Mouse (Mus musculus) stomach, embryonic 16.5 days (tissue): Measurements from ENCODE around the gene Gm28047. TPM values are rescaled to one million over a fixed set of nuclear protein-coding genes. Genes with fewer than 3 reads are reported as not detected.

Source experiments
- ATAC-seq: fragments of 200-750 bp; cut with Nextera tagmentation; 2 replicates; pipeline ENCODE4 v1.8.0; 2017; ENCODE audit warnings: moderate number of reproducible peaks, moderate TSS enrichment; ENCODE audit not compliant: insufficient read depth, low FRiP score
- H3K27ac ChIP-seq: fragments of 300-500 bp; sonication (generic); 2 replicates; pipeline ENCODE4 v1.5.1; 2014; ENCODE audit warnings: low read length
- H3K27me3 ChIP-seq: fragments of 300-500 bp; sonication (generic); 2 replicates; pipeline ENCODE4 v1.6.1; 2014; ENCODE audit warnings: low read length, control low read depth, mixed read lengths; ENCODE audit not compliant: control insufficient read depth, insufficient read depth
- H3K36me3 ChIP-seq: fragments of 300-500 bp; sonication (generic); 2 replicates; pipeline ENCODE4 v1.6.1; 2014; ENCODE audit warnings: low read length; ENCODE audit not compliant: control insufficient read depth, insufficient read depth
- H3K4me1 ChIP-seq: fragments of 300-500 bp; sonication (generic); 2 replicates; pipeline ENCODE4 v1.6.1; 2014; ENCODE audit warnings: low read length, control low read depth, mixed read lengths; ENCODE audit not compliant: control insufficient read depth, insufficient read depth
- H3K4me2 ChIP-seq: fragments of 300-500 bp; sonication (generic); 2 replicates; pipeline ENCODE4 v1.6.1; 2014; ENCODE audit warnings: low read depth, low read length, mixed read lengths
- H3K4me3 ChIP-seq: fragments of 300-500 bp; sonication (generic); replicated peaks from 2 replicates; pipeline ENCODE4 v1.5.1; 2014; ENCODE audit warnings: mild to moderate bottlenecking, low read length
- H3K9ac ChIP-seq: fragments of 300-500 bp; sonication (generic); 2 replicates; pipeline ENCODE4 v1.6.1; 2014; ENCODE audit warnings: low read length
- H3K9me3 ChIP-seq: fragments of 300-500 bp; sonication (generic); replicated peaks from 2 replicates; pipeline ENCODE4 v1.6.1; 2016; ENCODE audit warnings: low read length, control low read depth; ENCODE audit not compliant: control insufficient read depth
- WGBS: fragments of 180-500 bp; shearing (Covaris S2); extraction: QIAGEN DNeasy Blood & Tissue Kit; methylation state at CpG from one replicate; pipeline ENCODE4 v1.1.7; 2014; 5-methylcytosine and 5-hydroxymethylcytosine counted together
- polyA plus RNA-seq: library from polyadenylated mRNA; unstranded; fragments of >200 nt; fragmentation: Nextera tagmentation; extraction: Ambion mirVana; gene quantifications from 2 replicates; pipeline ENCODE4 v1.2.1, GENCODE M21; 2015

The Gm28047 gene
- polyA plus RNA-seq, 1 experiment from 2014 or later, result not detected

DNA sequence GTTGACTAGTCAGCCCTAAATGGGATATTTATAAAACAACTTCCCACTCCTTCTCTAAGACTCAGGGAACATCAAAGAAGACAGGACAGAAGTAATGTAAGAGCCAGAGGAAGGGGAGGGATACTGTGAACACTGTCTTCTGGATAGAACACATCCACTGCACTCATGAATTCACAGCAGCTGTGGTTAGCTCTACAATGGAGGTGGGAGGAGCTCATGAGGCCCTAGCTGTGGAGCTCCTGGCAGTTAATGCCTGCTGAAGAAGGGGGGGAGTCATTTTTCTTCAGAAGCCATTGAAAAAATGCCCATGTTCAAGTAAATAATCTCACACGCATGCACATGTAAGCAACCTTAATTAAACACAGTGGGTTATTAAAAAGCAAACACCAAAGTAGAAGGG lies 47.9 kb downstream of the Gm28047 start:
- Histone ChIP-seq H3K27ac (no peak overlapping the region), H3K9me3 (no peaks in the 10 kb centered on the region), H3K4me1 (0 out of 2 replicates have a peak, but pooled peaks cover 3% of the 10 kb centered on the region), H3K27me3 (no peaks in the 10 kb centered on the region), H3K9ac (no peak overlapping the region), H3K4me3 (no peak overlapping the region), H3K4me2 (no peak overlapping the region), H3K36me3 (no peaks in the 10 kb centered on the region)
- ATAC-seq, result no peak
- 57% methylated on average over 1 of the region's 1 CpGs for WGBS

- 0 out of 2 replicates have a peak, but pooled peaks cover under 1% of the 10 kb centered on the region for H3K4me1 ChIP-seq
- no peaks in the 10 kb centered on the region for H3K9me3 ChIP-seq
- WGBS, result 53% methylated on average over 3 of the region's 3 CpGs
- no peak overlapping the region for H3K9ac ChIP-seq
- H3K36me3 ChIP-seq, result no peaks in the 10 kb centered on the region
- H3K4me3 ChIP-seq, result no peak overlapping the region
- H3K27me3 ChIP-seq, result no peaks in the 10 kb centered on the region
- no peak overlapping the region for H3K27ac ChIP-seq
- H3K4me2 ChIP-seq, result no peak overlapping the region
- ATAC-seq, result no peak
These were observed 52.8 kb downstream of the Gm28047 start for GRCm38 (mm10) chr15:102572081-102572480.

- no peaks in the 10 kb centered on the region for H3K27me3 ChIP-seq
- H3K9ac ChIP-seq, result no peak overlapping the region
- no peak for ATAC-seq
- no peak overlapping the region for H3K27ac ChIP-seq
- H3K36me3 ChIP-seq, result no peaks in the 10 kb centered on the region
- WGBS, result 67% methylated on average over 2 of the region's 2 CpGs
- H3K9me3 ChIP-seq, result no peaks in the 10 kb centered on the region
- H3K4me1 ChIP-seq, result no peaks in the 10 kb centered on the region
- no peak overlapping the region for H3K4me2 ChIP-seq
- H3K4me3 ChIP-seq, result no peak overlapping the region
These were observed 57.0 kb downstream of the Gm28047 start for GRCm38 (mm10) chr15:102567849-102568248.

- Histone ChIP-seq H3K4me3 (no peak overlapping the region), H3K27ac (no peak overlapping the region), H3K9me3 (no peaks in the 10 kb centered on the region), H3K9ac (no peak overlapping the region), H3K4me1 (no peaks in the 10 kb centered on the region), H3K36me3 (peaks cover 6% of the 10 kb centered on the region; the same call in 1 of the 2 replicates), H3K27me3 (no peaks in the 10 kb centered on the region), H3K4me2 (no peak overlapping the region)
- no peak for ATAC-seq
- 90% methylated on average over 5 of the region's 5 CpGs for WGBS
These were observed 61.2 kb downstream of the Gm28047 start for GRCm38 (mm10) chr15:102563681-102564080.

DNA sequence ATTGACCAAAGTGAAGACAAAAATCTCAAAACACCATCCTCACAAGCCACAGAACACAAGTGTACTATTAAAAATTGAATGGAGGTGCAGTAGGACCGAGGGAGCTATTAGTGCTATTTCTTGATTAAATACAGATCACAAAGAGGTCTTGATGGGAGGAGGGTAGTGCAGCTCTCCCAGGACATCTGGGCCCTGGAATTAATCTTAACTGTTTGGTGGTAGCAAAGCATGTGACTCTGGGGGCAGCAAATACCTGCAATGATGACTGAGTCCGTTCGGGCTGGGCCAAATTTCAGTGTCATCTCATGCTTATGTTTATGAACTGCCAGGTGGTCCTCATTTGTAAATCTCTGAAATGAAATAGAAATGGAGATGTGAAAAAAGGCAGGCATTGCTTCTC lies 61.8 kb downstream of the Gm28047 start:
- no peak for ATAC-seq

DNA sequence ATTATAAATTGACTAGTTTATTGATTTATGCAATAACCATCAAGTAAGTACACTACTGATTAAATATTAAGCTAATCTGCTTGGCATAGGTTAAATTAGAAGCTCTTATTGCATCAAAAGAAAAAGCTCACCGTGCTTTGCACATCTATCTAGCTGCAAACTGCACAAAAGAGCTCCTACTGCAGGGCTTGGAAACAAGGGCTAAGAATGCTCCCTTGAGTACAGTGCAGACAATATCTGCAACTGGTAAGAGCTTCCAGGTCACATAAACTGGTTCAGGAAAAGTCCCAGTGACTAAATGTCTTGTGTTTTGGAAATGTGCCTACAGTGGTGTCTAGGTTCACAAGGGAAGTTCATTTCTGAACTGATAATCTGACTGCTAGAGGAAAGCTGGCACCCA lies 62.4 kb downstream of the Gm28047 start:
- Histone ChIP-seq H3K4me1 (no peaks in the 10 kb centered on the region), H3K4me3 (no peak overlapping the region), H3K9ac (no peak overlapping the region), H3K27me3 (no peaks in the 10 kb centered on the region), H3K9me3 (no peaks in the 10 kb centered on the region), H3K4me2 (no peak overlapping the region), H3K36me3 (peaks cover 6% of the 10 kb centered on the region; the same call in 1 of the 2 replicates), H3K27ac (no peak overlapping the region)
- 88% methylated on average over 1 of the region's 1 CpGs for WGBS
- ATAC-seq, result no peak

More for the DNA sequence above, 61.8 kb downstream of the Gm28047 start:
- Histone ChIP-seq H3K27me3 (no peaks in the 10 kb centered on the region), H3K4me3 (no peak overlapping the region), H3K36me3 (peaks cover 6% of the 10 kb centered on the region; the same call in 1 of the 2 replicates), H3K9me3 (no peaks in the 10 kb centered on the region), H3K27ac (no peak overlapping the region), H3K4me1 (no peaks in the 10 kb centered on the region), H3K4me2 (no peak overlapping the region), H3K9ac (no peak overlapping the region)
- 79% methylated on average over 3 of the region's 3 CpGs for WGBS

- H3K36me3 ChIP-seq, result peaks cover 25% of the 10 kb centered on the region
These were observed 67.3 kb downstream of the Gm28047 start for GRCm38 (mm10) chr15:102557580-102557979.

DNA sequence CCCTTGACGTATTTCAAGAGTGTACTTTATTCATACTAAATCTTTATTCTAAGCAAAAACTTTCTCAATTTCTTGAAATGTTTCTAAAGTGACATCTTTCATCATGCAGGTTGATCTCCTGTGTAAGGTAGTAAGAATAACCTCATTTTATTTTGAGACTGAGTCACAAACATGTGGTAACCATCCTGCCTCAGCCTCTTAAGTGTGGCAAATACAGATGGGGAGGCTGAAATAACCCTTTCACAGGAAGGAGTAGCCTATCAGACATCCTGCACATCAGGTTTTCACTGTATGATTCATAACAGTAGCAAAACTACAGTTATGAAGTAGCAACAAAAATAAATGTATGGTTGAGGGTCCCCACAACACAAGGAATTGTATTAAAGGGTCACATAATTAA lies 69.3 kb downstream of the Gm28047 start:
- Histone ChIP-seq H3K9me3 (no peaks in the 10 kb centered on the region), H3K27ac (no peak overlapping the region), H3K4me1 (no peaks in the 10 kb centered on the region), H3K36me3 (peaks cover 29% of the 10 kb centered on the region), H3K9ac (no peak overlapping the region), H3K4me2 (no peak overlapping the region), H3K27me3 (no peaks in the 10 kb centered on the region), H3K4me3 (no peak overlapping the region)
- no peak for ATAC-seq
- 96% methylated on average over 1 of the region's 1 CpGs for WGBS

More at GRCm38 (mm10) chr15:102557580-102557979, 67.3 kb downstream of the Gm28047 start:
- Histone ChIP-seq H3K4me3 (no peak overlapping the region), H3K27ac (0 out of 2 replicates have a peak overlapping the region, but pooled peaks have one; percentile 19), H3K9me3 (no peaks in the 10 kb centered on the region), H3K4me1 (no peaks in the 10 kb centered on the region), H3K9ac (no peak overlapping the region), H3K4me2 (no peak overlapping the region), H3K27me3 (no peaks in the 10 kb centered on the region)
- ATAC-seq, result no peak

DNA sequence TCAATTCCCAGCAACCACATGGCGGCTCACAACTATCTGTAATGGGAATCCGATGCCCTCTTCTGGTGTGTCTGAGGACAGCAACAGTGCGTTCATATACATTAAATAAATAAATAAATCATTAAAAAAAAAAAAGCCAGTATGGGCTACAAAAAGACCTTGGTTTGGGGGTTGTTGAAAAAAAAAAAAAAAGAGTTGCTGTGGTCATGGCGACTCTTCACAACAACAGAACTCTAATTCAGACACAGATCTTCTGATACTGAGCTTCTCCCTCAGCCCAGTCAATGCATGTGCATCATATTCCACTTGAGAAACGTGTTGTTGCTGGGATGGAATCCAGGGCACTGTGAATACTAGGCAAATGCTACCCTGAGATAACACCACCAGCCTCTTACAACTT lies 72.3 kb downstream of the Gm28047 start:
- Histone ChIP-seq H3K4me2 (no peak overlapping the region), H3K4me1 (no peaks in the 10 kb centered on the region), H3K9me3 (no peaks in the 10 kb centered on the region), H3K9ac (no peak overlapping the region), H3K27me3 (no peaks in the 10 kb centered on the region), H3K36me3 (peaks cover 27% of the 10 kb centered on the region), H3K27ac (no peak overlapping the region), H3K4me3 (no peak overlapping the region)
- 98% methylated on average over 5 of the region's 5 CpGs for WGBS
- ATAC-seq, result no peak

DNA sequence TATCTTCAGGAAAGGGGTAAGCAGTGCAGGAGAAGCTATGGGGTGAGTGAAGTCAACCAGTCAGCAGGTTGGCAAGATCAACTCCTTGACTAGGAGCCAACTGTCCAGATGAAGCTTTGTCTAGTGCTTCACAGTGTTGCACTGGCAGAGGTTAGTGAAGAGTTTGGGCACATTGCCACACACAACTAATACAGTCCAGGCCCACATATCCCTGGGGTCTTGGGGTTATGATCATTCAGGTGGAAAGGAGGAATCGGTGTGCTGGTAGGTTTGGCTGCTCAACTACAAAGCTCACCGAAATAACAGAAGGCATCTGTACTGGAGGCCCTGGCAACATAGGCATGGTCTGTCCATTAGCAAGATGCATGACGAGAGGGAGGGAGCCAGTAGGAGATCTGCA lies 77.4 kb downstream of the Gm28047 start:
- 93% methylated on average over 3 of the region's 3 CpGs for WGBS
- peaks cover 30% of the 10 kb centered on the region for H3K36me3 ChIP-seq
- ATAC-seq, result no peak

More for the DNA sequence above, 77.4 kb downstream of the Gm28047 start:
- Histone ChIP-seq H3K9me3 (no peaks in the 10 kb centered on the region), H3K4me3 (no peak overlapping the region), H3K27ac (no peak overlapping the region), H3K4me2 (no peak overlapping the region), H3K27me3 (no peaks in the 10 kb centered on the region), H3K4me1 (no peaks in the 10 kb centered on the region), H3K9ac (no peak overlapping the region)
